Mouse (Mus musculus): Measurements from ENCODE around the gene Ttn. TPM values are rescaled to one million over a fixed set of nuclear protein-coding genes. Genes with fewer than 3 reads are reported as not detected.

Ttn gene
- polyA plus RNA-seq, 1 experiment from 2014 or later, result 2.5 TPM

GRCm38 (mm10) chr2:76888721-76889120 lies 93.6 kb downstream of the Ttn start:
- Histone ChIP-seq H3K36me3 (no peaks in the 10 kb centered on the region), H3K4me3 (no peak overlapping the region), H3K4me2 (replicated peaks) (no peak overlapping the region), H3K27me3 (no peaks in the 10 kb centered on the region), H3K9me3 (replicated peaks) (no peaks in the 10 kb centered on the region), H3K4me1 (no peaks in the 10 kb centered on the region), H3K9ac (no peak overlapping the region), H3K27ac (no peak overlapping the region)
- 87% methylated on average over 7 of the region's 7 CpGs for WGBS
- ATAC-seq (ENCODE audit: low FRiP score), result no peak

GRCm38 (mm10) chr2:76885855-76886254 lies 96.5 kb downstream of the Ttn start:
- no peak for ATAC-seq (ENCODE audit: low FRiP score)
- no peaks in the 10 kb centered on the region for H3K9me3 ChIP-seq (replicated peaks)
- no peak overlapping the region for H3K4me2 ChIP-seq (replicated peaks)
- H3K9ac ChIP-seq, result no peak overlapping the region
- no peaks in the 10 kb centered on the region for H3K36me3 ChIP-seq
- no peaks in the 10 kb centered on the region for H3K27me3 ChIP-seq
- H3K4me1 ChIP-seq, result no peaks in the 10 kb centered on the region
- WGBS, result 89% methylated on average over 13 of the region's 13 CpGs
- H3K4me3 ChIP-seq, result no peak overlapping the region
- H3K27ac ChIP-seq, result no peak overlapping the region

- H3K9ac ChIP-seq, result no peak overlapping the region
- H3K4me2 ChIP-seq (replicated peaks), result no peak overlapping the region
- 89% methylated on average over 12 of the region's 12 CpGs for WGBS
- H3K4me3 ChIP-seq, result no peak overlapping the region
- no peak overlapping the region for H3K27ac ChIP-seq
- no peak for ATAC-seq (ENCODE audit: low FRiP score)
- no peaks in the 10 kb centered on the region for H3K9me3 ChIP-seq (replicated peaks)
- no peaks in the 10 kb centered on the region for H3K4me1 ChIP-seq
- H3K27me3 ChIP-seq, result no peaks in the 10 kb centered on the region
- H3K36me3 ChIP-seq, result no peaks in the 10 kb centered on the region
These were observed 100.9 kb downstream of the Ttn start for GRCm38 (mm10) chr2:76881406-76881805.

- Histone ChIP-seq H3K4me2 (replicated peaks) (no peak overlapping the region), H3K4me3 (no peak overlapping the region), H3K9ac (no peak overlapping the region), H3K4me1 (no peaks in the 10 kb centered on the region), H3K27ac (no peak overlapping the region), H3K9me3 (replicated peaks) (no peaks in the 10 kb centered on the region), H3K36me3 (no peaks in the 10 kb centered on the region), H3K27me3 (no peaks in the 10 kb centered on the region)
- ATAC-seq (ENCODE audit: low FRiP score), result no peak
- 93% methylated on average over 12 of the region's 12 CpGs for WGBS
These were observed 106.8 kb downstream of the Ttn start for GRCm38 (mm10) chr2:76875587-76875986.

GRCm38 (mm10) chr2:76866928-76867327 lies 115.4 kb downstream of the Ttn start:
- H3K4me3 ChIP-seq, result no peak overlapping the region
- no peak for ATAC-seq (ENCODE audit: low FRiP score)
- H3K9ac ChIP-seq, result no peak overlapping the region
- H3K4me1 ChIP-seq, result no peaks in the 10 kb centered on the region
- no peaks in the 10 kb centered on the region for H3K27me3 ChIP-seq
- H3K4me2 ChIP-seq (replicated peaks), result no peak overlapping the region
- no peaks in the 10 kb centered on the region for H3K9me3 ChIP-seq (replicated peaks)
- 26% methylated on average over 4 of the region's 4 CpGs for WGBS
- H3K36me3 ChIP-seq, result no peaks in the 10 kb centered on the region
- no peak overlapping the region for H3K27ac ChIP-seq

GRCm38 (mm10) chr2:76865497-76865896 lies 116.8 kb downstream of the Ttn start:
- ATAC-seq (ENCODE audit: low FRiP score), result no peak
- Histone ChIP-seq H3K4me2 (replicated peaks) (no peak overlapping the region), H3K27me3 (no peaks in the 10 kb centered on the region), H3K27ac (no peak overlapping the region), H3K9me3 (replicated peaks) (no peaks in the 10 kb centered on the region), H3K36me3 (no peaks in the 10 kb centered on the region), H3K4me3 (no peak overlapping the region), H3K4me1 (no peaks in the 10 kb centered on the region), H3K9ac (no peak overlapping the region)
- 80% methylated on average over 2 of the region's 2 CpGs for WGBS

GRCm38 (mm10) chr2:76861327-76861726 lies 121.0 kb downstream of the Ttn start:
- Histone ChIP-seq H3K36me3 (no peaks in the 10 kb centered on the region), H3K9ac (no peak overlapping the region), H3K4me3 (no peak overlapping the region), H3K4me2 (replicated peaks) (no peak overlapping the region), H3K9me3 (replicated peaks) (no peaks in the 10 kb centered on the region), H3K27me3 (no peaks in the 10 kb centered on the region), H3K4me1 (no peaks in the 10 kb centered on the region), H3K27ac (no peak overlapping the region)
- ATAC-seq (ENCODE audit: low FRiP score), result no peak

- H3K4me1 ChIP-seq, result no peaks in the 10 kb centered on the region
- no peak overlapping the region for H3K4me3 ChIP-seq
- no peak overlapping the region for H3K9ac ChIP-seq
- no peak overlapping the region for H3K27ac ChIP-seq
- H3K9me3 ChIP-seq (replicated peaks), result no peaks in the 10 kb centered on the region
- no peaks in the 10 kb centered on the region for H3K27me3 ChIP-seq
- no peak for ATAC-seq (ENCODE audit: low FRiP score)
- H3K36me3 ChIP-seq, result no peaks in the 10 kb centered on the region
- no peak overlapping the region for H3K4me2 ChIP-seq (replicated peaks)
- whole genome bisulfite sequencing, result 91% methylated on average over 4 of the region's 4 CpGs
These were observed 132.3 kb downstream of the Ttn start for GRCm38 (mm10) chr2:76850066-76850465.

- no peak for ATAC-seq (ENCODE audit: low FRiP score)
- H3K9ac ChIP-seq, result no peak overlapping the region
- 60% methylated on average over 1 of the region's 1 CpGs for WGBS
- no peak overlapping the region for H3K27ac ChIP-seq
- H3K4me1 ChIP-seq, result no peaks in the 10 kb centered on the region
- H3K9me3 ChIP-seq (replicated peaks), result no peaks in the 10 kb centered on the region
- H3K4me3 ChIP-seq, result no peak overlapping the region
- no peak overlapping the region for H3K4me2 ChIP-seq (replicated peaks)
- H3K27me3 ChIP-seq, result no peaks in the 10 kb centered on the region
- no peaks in the 10 kb centered on the region for H3K36me3 ChIP-seq
These were observed 139.2 kb downstream of the Ttn start for GRCm38 (mm10) chr2:76843162-76843561.

GRCm38 (mm10) chr2:76820472-76820871 lies 161.9 kb downstream of the Ttn start:
- Histone ChIP-seq H3K9ac (no peak overlapping the region), H3K4me2 (replicated peaks) (no peak overlapping the region), H3K9me3 (replicated peaks) (no peaks in the 10 kb centered on the region), H3K27me3 (no peaks in the 10 kb centered on the region), H3K27ac (no peak overlapping the region), H3K4me3 (no peak overlapping the region), H3K36me3 (no peaks in the 10 kb centered on the region), H3K4me1 (no peaks in the 10 kb centered on the region)
- no peak for ATAC-seq (ENCODE audit: low FRiP score)

- H3K9ac ChIP-seq, result no peak overlapping the region
- 21% methylated on average over 2 of the region's 2 CpGs for WGBS
These were observed 164.6 kb downstream of the Ttn start for GRCm38 (mm10) chr2:76817796-76818195.

GRCm38 (mm10) chr2:76814048-76814817 lies 168.1 kb downstream of the Ttn start:
- ATAC-seq (ENCODE audit: low FRiP score), result no peak
- 90% methylated on average over 20 of the region's 20 CpGs for WGBS

More at GRCm38 (mm10) chr2:76817796-76818195, 164.6 kb downstream of the Ttn start:
- Histone ChIP-seq H3K36me3 (no peaks in the 10 kb centered on the region), H3K4me1 (no peaks in the 10 kb centered on the region), H3K9me3 (replicated peaks) (no peaks in the 10 kb centered on the region), H3K4me3 (no peak overlapping the region), H3K4me2 (replicated peaks) (no peak overlapping the region), H3K27ac (no peak overlapping the region), H3K27me3 (no peaks in the 10 kb centered on the region)
- ATAC-seq (ENCODE audit: low FRiP score), result peak; percentile 58; the same call in 1 of the 2 replicates

GRCm38 (mm10) chr2:76811160-76811559 lies 171.2 kb downstream of the Ttn start:
- no peaks in the 10 kb centered on the region for H3K27me3 ChIP-seq
- H3K9me3 ChIP-seq (replicated peaks), result no peaks in the 10 kb centered on the region
- H3K4me1 ChIP-seq, result no peaks in the 10 kb centered on the region
- no peak overlapping the region for H3K4me2 ChIP-seq (replicated peaks)
- no peaks in the 10 kb centered on the region for H3K36me3 ChIP-seq
- no peak overlapping the region for H3K9ac ChIP-seq
- no peak for ATAC-seq (ENCODE audit: low FRiP score)
- H3K4me3 ChIP-seq, result no peak overlapping the region
- WGBS, result 95% methylated on average over 17 of the region's 17 CpGs
- no peak overlapping the region for H3K27ac ChIP-seq

More at GRCm38 (mm10) chr2:76814048-76814817, 168.1 kb downstream of the Ttn start:
- Histone ChIP-seq H3K27me3 (no peaks in the 10 kb centered on the region), H3K27ac (no peak overlapping the region), H3K9ac (no peak overlapping the region), H3K4me1 (no peaks in the 10 kb centered on the region), H3K9me3 (replicated peaks) (no peaks in the 10 kb centered on the region), H3K4me3 (no peak overlapping the region), H3K4me2 (replicated peaks) (no peak overlapping the region), H3K36me3 (no peaks in the 10 kb centered on the region)

Measured in hindbrain, embryonic 12.5 days (tissue).